Mouse (Mus musculus): Measurements from ENCODE around the gene Olfr1364. TPM values are rescaled to one million over a fixed set of nuclear protein-coding genes. Genes with fewer than 3 reads are reported as not detected.

Olfr1364 gene
- not detected for polyA plus RNA-seq (2014; fragmentation: Illumina TruSeq; extraction: RNeasy Lipid Tissue Mini Kit (QIAGEN cat#74804); ENCODE audit: low read depth, low replicate concordance)

DNA sequence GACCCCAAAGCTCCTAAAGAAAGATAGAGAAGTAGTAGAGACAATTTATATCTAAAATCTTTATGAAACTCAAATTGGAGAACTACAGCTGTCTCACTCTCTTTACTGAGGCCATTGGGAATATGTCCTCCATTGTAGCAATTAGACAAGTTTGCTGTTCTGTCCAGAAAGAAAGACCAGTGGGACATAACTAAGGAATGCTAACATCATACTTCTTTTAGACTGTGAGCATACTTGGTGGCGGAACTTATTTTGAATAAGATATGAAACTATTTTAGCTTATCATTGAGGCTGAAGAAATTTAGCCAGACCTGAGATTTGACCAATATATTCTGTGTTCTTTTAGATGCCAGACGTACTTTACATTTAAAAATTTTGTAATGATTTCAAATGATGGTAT, at the start of gene Olfr1364:
Olfr1364 (minus strand) TSS at position 101 of the 400 bp plus-strand sequence.

GRCm38 (mm10) chr13:21613922-21614321, 32.4 kb upstream of the Olfr1364 start, which contains the start of gene Olfr1362:
Gene Olfr1362, minus strand, starts transcription at chr13:21614022.

GRCm38 (mm10) chr13:21559793-21560192, 21.8 kb downstream of the Olfr1364 start, which contains the start of gene Olfr1535:
Gene Olfr1535, minus strand, starts transcription at chr13:21559893.

DNA sequence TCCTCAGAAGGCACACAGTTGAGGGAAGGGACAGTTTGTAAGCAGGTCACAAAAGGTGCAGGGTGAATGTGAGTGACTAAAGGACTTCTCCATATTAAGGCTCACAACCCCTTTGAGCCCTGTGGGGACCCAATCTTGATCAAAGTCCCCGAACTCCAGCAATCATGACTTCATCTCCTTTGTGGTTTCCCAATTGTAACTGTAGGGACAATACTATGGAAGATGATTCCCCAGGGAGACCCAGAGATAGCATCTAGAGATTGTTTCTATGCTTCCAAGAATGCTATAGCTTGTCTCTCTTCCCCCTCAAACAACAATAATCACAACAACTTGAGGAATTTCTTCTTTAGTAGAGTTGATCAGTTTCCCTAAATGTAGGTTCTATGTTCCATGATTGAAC, 38.9 kb downstream of the Olfr1364 start, which contains the start of gene Olfr1366:
Olfr1366 (minus strand) TSS at position 101 of the 400 bp plus-strand sequence.

DNA sequence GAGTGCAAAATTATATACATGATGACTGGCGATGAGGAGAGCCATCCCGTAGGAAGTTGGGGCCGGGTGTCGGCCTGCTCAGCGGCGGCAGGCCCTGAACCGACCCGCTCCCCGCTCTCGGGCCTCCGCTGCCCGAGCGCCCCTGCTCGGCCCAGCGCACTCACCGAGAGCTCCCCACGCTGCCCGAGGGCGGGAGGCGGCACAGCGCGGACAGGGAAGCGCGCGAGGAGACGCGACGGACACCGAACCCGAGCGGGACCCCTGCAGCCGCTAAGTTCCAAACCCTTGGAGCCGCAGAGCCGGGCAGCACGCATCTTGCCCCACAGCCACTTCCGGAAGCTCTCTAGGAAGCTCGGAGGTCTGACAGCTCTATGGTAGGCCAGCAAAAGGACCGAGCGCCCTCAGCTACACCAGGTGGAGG, 50.8 kb downstream of the Olfr1364 start, which contains the start of gene Zkscan8:
Zkscan8 (minus strand) TSS at position 340 of the 421 bp plus-strand sequence.

Other genes with a start within 250 kb of the Olfr1364 start
- gene Olfr1367, start 234.8 kb downstream of the Olfr1364 start, polyA plus RNA-seq (2014; fragmentation: Illumina TruSeq; extraction: RNeasy Lipid Tissue Mini Kit (QIAGEN cat#74804); ENCODE audit: low read depth, low replicate concordance) = not detected
- gene Zscan12, start 218.9 kb downstream of the Olfr1364 start, polyA plus RNA-seq (2014; fragmentation: Illumina TruSeq; extraction: RNeasy Lipid Tissue Mini Kit (QIAGEN cat#74804); ENCODE audit: low read depth, low replicate concordance) = 6.9 TPM
- 57.5 TPM for gene Zkscan3, start 179.0 kb downstream of the Olfr1364 start, polyA plus RNA-seq (2014; fragmentation: Illumina TruSeq; extraction: RNeasy Lipid Tissue Mini Kit (QIAGEN cat#74804); ENCODE audit: low read depth, low replicate concordance)
- gene Pgbd1, start 140.7 kb downstream of the Olfr1364 start, polyA plus RNA-seq (2014; fragmentation: Illumina TruSeq; extraction: RNeasy Lipid Tissue Mini Kit (QIAGEN cat#74804); ENCODE audit: low read depth, low replicate concordance) = 1.8 TPM
- 39.4 TPM for gene Zscan26, start 128.0 kb downstream of the Olfr1364 start, polyA plus RNA-seq (2014; fragmentation: Illumina TruSeq; extraction: RNeasy Lipid Tissue Mini Kit (QIAGEN cat#74804); ENCODE audit: low read depth, low replicate concordance)
- 1.0 TPM for gene Nkapl, start 113.2 kb downstream of the Olfr1364 start, polyA plus RNA-seq (2014; fragmentation: Illumina TruSeq; extraction: RNeasy Lipid Tissue Mini Kit (QIAGEN cat#74804); ENCODE audit: low read depth, low replicate concordance)
- 1.6 TPM for gene Zkscan4, start 102.9 kb downstream of the Olfr1364 start, polyA plus RNA-seq (2014; fragmentation: Illumina TruSeq; extraction: RNeasy Lipid Tissue Mini Kit (QIAGEN cat#74804); ENCODE audit: low read depth, low replicate concordance)
- not detected for gene Gm10065, start 102.3 kb downstream of the Olfr1364 start, polyA plus RNA-seq (2014; fragmentation: Illumina TruSeq; extraction: RNeasy Lipid Tissue Mini Kit (QIAGEN cat#74804); ENCODE audit: low read depth, low replicate concordance)
- 2.7 TPM for gene AK157302, start 86.5 kb downstream of the Olfr1364 start, polyA plus RNA-seq (2014; fragmentation: Illumina TruSeq; extraction: RNeasy Lipid Tissue Mini Kit (QIAGEN cat#74804); ENCODE audit: low read depth, low replicate concordance)
- gene Gm11273, start 80.3 kb downstream of the Olfr1364 start, polyA plus RNA-seq (2014; fragmentation: Illumina TruSeq; extraction: RNeasy Lipid Tissue Mini Kit (QIAGEN cat#74804); ENCODE audit: low read depth, low replicate concordance) = 28.7 TPM
- gene Zkscan8, start 50.6 kb downstream of the Olfr1364 start, polyA plus RNA-seq (2014; fragmentation: Illumina TruSeq; extraction: RNeasy Lipid Tissue Mini Kit (QIAGEN cat#74804); ENCODE audit: low read depth, low replicate concordance) = 6.1 TPM
- not detected for gene Olfr1366, start 39.0 kb downstream of the Olfr1364 start, polyA plus RNA-seq (2014; fragmentation: Illumina TruSeq; extraction: RNeasy Lipid Tissue Mini Kit (QIAGEN cat#74804); ENCODE audit: low read depth, low replicate concordance)
- gene Olfr1535, start 21.9 kb downstream of the Olfr1364 start, polyA plus RNA-seq (2014; fragmentation: Illumina TruSeq; extraction: RNeasy Lipid Tissue Mini Kit (QIAGEN cat#74804); ENCODE audit: low read depth, low replicate concordance) = not detected
- not detected for gene Olfr1362, start 32.3 kb upstream of the Olfr1364 start, polyA plus RNA-seq (2014; fragmentation: Illumina TruSeq; extraction: RNeasy Lipid Tissue Mini Kit (QIAGEN cat#74804); ENCODE audit: low read depth, low replicate concordance)
- not detected for gene Olfr11, start 60.8 kb upstream of the Olfr1364 start, polyA plus RNA-seq (2014; fragmentation: Illumina TruSeq; extraction: RNeasy Lipid Tissue Mini Kit (QIAGEN cat#74804); ENCODE audit: low read depth, low replicate concordance)
- not detected for gene Olfr1361, start 81.6 kb upstream of the Olfr1364 start, polyA plus RNA-seq (2014; fragmentation: Illumina TruSeq; extraction: RNeasy Lipid Tissue Mini Kit (QIAGEN cat#74804); ENCODE audit: low read depth, low replicate concordance)
- gene Olfr1360, start 95.6 kb upstream of the Olfr1364 start, polyA plus RNA-seq (2014; fragmentation: Illumina TruSeq; extraction: RNeasy Lipid Tissue Mini Kit (QIAGEN cat#74804); ENCODE audit: low read depth, low replicate concordance) = not detected
- not detected for gene Olfr1359, start 116.4 kb upstream of the Olfr1364 start, polyA plus RNA-seq (2014; fragmentation: Illumina TruSeq; extraction: RNeasy Lipid Tissue Mini Kit (QIAGEN cat#74804); ENCODE audit: low read depth, low replicate concordance)
- not detected for gene Hist1h2bl, start 134.4 kb upstream of the Olfr1364 start, polyA plus RNA-seq (2014; fragmentation: Illumina TruSeq; extraction: RNeasy Lipid Tissue Mini Kit (QIAGEN cat#74804); ENCODE audit: low read depth, low replicate concordance)
- not detected for gene Hist1h2ai, start 134.7 kb upstream of the Olfr1364 start, polyA plus RNA-seq (2014; fragmentation: Illumina TruSeq; extraction: RNeasy Lipid Tissue Mini Kit (QIAGEN cat#74804); ENCODE audit: low read depth, low replicate concordance)
- gene Hist1h3h, start 135.9 kb upstream of the Olfr1364 start, polyA plus RNA-seq (2014; fragmentation: Illumina TruSeq; extraction: RNeasy Lipid Tissue Mini Kit (QIAGEN cat#74804); ENCODE audit: low read depth, low replicate concordance) = not detected
- not detected for gene Hist1h2bm, start 140.3 kb upstream of the Olfr1364 start, polyA plus RNA-seq (2014; fragmentation: Illumina TruSeq; extraction: RNeasy Lipid Tissue Mini Kit (QIAGEN cat#74804); ENCODE audit: low read depth, low replicate concordance)
- gene Hist1h4j, start 153.3 kb upstream of the Olfr1364 start, polyA plus RNA-seq (2014; fragmentation: Illumina TruSeq; extraction: RNeasy Lipid Tissue Mini Kit (QIAGEN cat#74804); ENCODE audit: low read depth, low replicate concordance) = not detected
- not detected for gene Hist1h4k, start 168.7 kb upstream of the Olfr1364 start, polyA plus RNA-seq (2014; fragmentation: Illumina TruSeq; extraction: RNeasy Lipid Tissue Mini Kit (QIAGEN cat#74804); ENCODE audit: low read depth, low replicate concordance)
- not detected for gene Hist1h2ak, start 172.1 kb upstream of the Olfr1364 start, polyA plus RNA-seq (2014; fragmentation: Illumina TruSeq; extraction: RNeasy Lipid Tissue Mini Kit (QIAGEN cat#74804); ENCODE audit: low read depth, low replicate concordance)
- gene Hist1h2bn, start 172.4 kb upstream of the Olfr1364 start, polyA plus RNA-seq (2014; fragmentation: Illumina TruSeq; extraction: RNeasy Lipid Tissue Mini Kit (QIAGEN cat#74804); ENCODE audit: low read depth, low replicate concordance) = not detected
- gene Hist1h1b, start 198.9 kb upstream of the Olfr1364 start, polyA plus RNA-seq (2014; fragmentation: Illumina TruSeq; extraction: RNeasy Lipid Tissue Mini Kit (QIAGEN cat#74804); ENCODE audit: low read depth, low replicate concordance) = not detected
- 2.4 TPM for gene Hist1h3i, start 201.6 kb upstream of the Olfr1364 start, polyA plus RNA-seq (2014; fragmentation: Illumina TruSeq; extraction: RNeasy Lipid Tissue Mini Kit (QIAGEN cat#74804); ENCODE audit: low read depth, low replicate concordance)
- gene Hist1h2an, start 205.5 kb upstream of the Olfr1364 start, polyA plus RNA-seq (2014; fragmentation: Illumina TruSeq; extraction: RNeasy Lipid Tissue Mini Kit (QIAGEN cat#74804); ENCODE audit: low read depth, low replicate concordance) = not detected
- gene Hist1h2bp, start 205.7 kb upstream of the Olfr1364 start, polyA plus RNA-seq (2014; fragmentation: Illumina TruSeq; extraction: RNeasy Lipid Tissue Mini Kit (QIAGEN cat#74804); ENCODE audit: low read depth, low replicate concordance) = not detected
- gene Hist1h2bq, start 228.4 kb upstream of the Olfr1364 start, polyA plus RNA-seq (2014; fragmentation: Illumina TruSeq; extraction: RNeasy Lipid Tissue Mini Kit (QIAGEN cat#74804); ENCODE audit: low read depth, low replicate concordance) = 0.92 TPM
- gene Hist1h2ao, start 228.7 kb upstream of the Olfr1364 start, polyA plus RNA-seq (2014; fragmentation: Illumina TruSeq; extraction: RNeasy Lipid Tissue Mini Kit (QIAGEN cat#74804); ENCODE audit: low read depth, low replicate concordance) = not detected
- gene Hist1h4m, start 230.0 kb upstream of the Olfr1364 start, polyA plus RNA-seq (2014; fragmentation: Illumina TruSeq; extraction: RNeasy Lipid Tissue Mini Kit (QIAGEN cat#74804); ENCODE audit: low read depth, low replicate concordance) = not detected